Mouse (Mus musculus): ENCODE data around the gene 4930596D02Rik. TPM values are rescaled to one million over a fixed set of nuclear protein-coding genes. Genes with fewer than 3 reads are reported as not detected.

The 4930596D02Rik gene
- total RNA-seq, 1 experiment = not detected

- Histone ChIP-seq H3K36me3 (ENCODE audit: control insufficient read depth, insufficient read depth, low read length, poor library complexity, severe bottlenecking) (no peaks in the 10 kb centered on the region), H3K9ac (ENCODE audit: insufficient read depth, low read depth, low read length, poor library complexity, severe bottlenecking) (no peak overlapping the region), H3K9me3 (ENCODE audit: control insufficient read depth, insufficient read depth, low read depth, low read length) (no peaks in the 10 kb centered on the region), H3K4me1 (ENCODE audit: control insufficient read depth in 2 of 2, insufficient read depth in 2 of 2, low read length in 2 of 2, poor library complexity in 1 of 2) (no peaks in the 10 kb centered on the region), H3K27ac (ENCODE audit: insufficient read depth, low read depth, low read length, poor library complexity, severe bottlenecking) (no peak overlapping the region), H3K4me3 (ENCODE audit: insufficient read depth in 1 of 2, low read depth in 1 of 2, low read length in 2 of 2, poor library complexity in 1 of 2, severe bottlenecking in 1 of 2) (no peak overlapping the region)
- TF ChIP-seq ZC3H11A (IDR thresholded peaks at IDR 0.05; ENCODE audit: borderline replicate concordance, low read depth, low read length) (no peak), HCFC1 (IDR thresholded peaks at IDR 0.05; ENCODE audit: borderline replicate concordance, insufficient read depth, low read length) (no peak), ZNF384 (IDR thresholded peaks at IDR 0.05; ENCODE audit: low read depth, low read length) (no peak), CHD2 (IDR thresholded peaks at IDR 0.05; ENCODE audit: low read depth, low read length) (no peak), MAFK (IDR thresholded peaks at IDR 0.05; ENCODE audit: insufficient read depth, low read depth, low read length) (no peak)
- DNase-seq (ENCODE audit: low read depth, low spot score) = no peak
- in situ Hi-C loops (cut with MboI; ENCODE audit: low sequenced_read_pairs in 2 of 2, unreplicated experiment in 2 of 2) = no loop called here
Observed at GRCm38 (mm10) chr14:35792656-35793213, 19.0 kb downstream of the 4930596D02Rik start.

- H3K27ac ChIP-seq (ENCODE audit: insufficient read depth, low read depth, low read length, poor library complexity, severe bottlenecking) = no peak overlapping the region
- in situ Hi-C loops (cut with MboI; ENCODE audit: low sequenced_read_pairs in 2 of 2, unreplicated experiment in 2 of 2) = no loop called here
- H3K36me3 ChIP-seq (ENCODE audit: control insufficient read depth, insufficient read depth, low read length, poor library complexity, severe bottlenecking) = no peaks in the 10 kb centered on the region
- no peak for DNase-seq (ENCODE audit: low read depth, low spot score)
- no peak overlapping the region for H3K4me3 ChIP-seq (ENCODE audit: insufficient read depth in 1 of 2, low read depth in 1 of 2, low read length in 2 of 2, poor library complexity in 1 of 2, severe bottlenecking in 1 of 2)
- no peaks in the 10 kb centered on the region for H3K9me3 ChIP-seq (ENCODE audit: control insufficient read depth, insufficient read depth, low read depth, low read length)
- TF ChIP-seq ZC3H11A (IDR thresholded peaks at IDR 0.05; ENCODE audit: borderline replicate concordance, low read depth, low read length) = no peak
- no peak for TF ChIP-seq ZNF384 (IDR thresholded peaks at IDR 0.05; ENCODE audit: low read depth, low read length)
- TF ChIP-seq MAFK (IDR thresholded peaks at IDR 0.05; ENCODE audit: insufficient read depth, low read depth, low read length) = no peak
- no peak for TF ChIP-seq CHD2 (IDR thresholded peaks at IDR 0.05; ENCODE audit: low read depth, low read length)
- no peak for TF ChIP-seq HCFC1 (IDR thresholded peaks at IDR 0.05; ENCODE audit: borderline replicate concordance, insufficient read depth, low read length)
- H3K9ac ChIP-seq (ENCODE audit: insufficient read depth, low read depth, low read length, poor library complexity, severe bottlenecking) = no peak overlapping the region
- H3K4me1 ChIP-seq (ENCODE audit: control insufficient read depth in 2 of 2, insufficient read depth in 2 of 2, low read length in 2 of 2, poor library complexity in 1 of 2) = no peaks in the 10 kb centered on the region
Observed at GRCm38 (mm10) chr14:35780033-35780432, 31.7 kb downstream of the 4930596D02Rik start.

- no peak for TF ChIP-seq MAFK (IDR thresholded peaks at IDR 0.05; ENCODE audit: insufficient read depth, low read depth, low read length)
- no peak for TF ChIP-seq ZNF384 (IDR thresholded peaks at IDR 0.05; ENCODE audit: low read depth, low read length)
- no peak for TF ChIP-seq HCFC1 (IDR thresholded peaks at IDR 0.05; ENCODE audit: borderline replicate concordance, insufficient read depth, low read length)
- TF ChIP-seq ZC3H11A (IDR thresholded peaks at IDR 0.05; ENCODE audit: borderline replicate concordance, low read depth, low read length) = no peak
- no peaks in the 10 kb centered on the region for H3K36me3 ChIP-seq (ENCODE audit: control insufficient read depth, insufficient read depth, low read length, poor library complexity, severe bottlenecking)
Observed at GRCm38 (mm10) chr14:35773306-35773705, 38.5 kb downstream of the 4930596D02Rik start.

More at GRCm38 (mm10) chr14:35773306-35773705, 38.5 kb downstream of the 4930596D02Rik start:
- no peaks in the 10 kb centered on the region for H3K4me1 ChIP-seq (ENCODE audit: control insufficient read depth in 2 of 2, insufficient read depth in 2 of 2, low read length in 2 of 2, poor library complexity in 1 of 2)
- no peak overlapping the region for H3K4me3 ChIP-seq (ENCODE audit: insufficient read depth in 1 of 2, low read depth in 1 of 2, low read length in 2 of 2, poor library complexity in 1 of 2, severe bottlenecking in 1 of 2)
- H3K9me3 ChIP-seq (ENCODE audit: control insufficient read depth, insufficient read depth, low read depth, low read length) = no peaks in the 10 kb centered on the region
- no peak overlapping the region for H3K27ac ChIP-seq (ENCODE audit: insufficient read depth, low read depth, low read length, poor library complexity, severe bottlenecking)
- no peak for DNase-seq (ENCODE audit: low read depth, low spot score)
- in situ Hi-C loops (cut with MboI; ENCODE audit: low sequenced_read_pairs in 2 of 2, unreplicated experiment in 2 of 2) = no loop called here
- H3K9ac ChIP-seq (ENCODE audit: insufficient read depth, low read depth, low read length, poor library complexity, severe bottlenecking) = no peak overlapping the region

All from ES-E14 (cell line).